8 mouse cellular contexts compared by ENCODE assay signal in genomic region chrX:169036403-169037296, GRCm38 (mm10).
A peak's percentile ranks its signal among the peaks of the same experiment; 100 is the strongest.
DNase-seq lines count a peak whose midpoint lies in the region; ATAC-seq and TF ChIP-seq lines count a peak whose summit lies in the region.

No protein-coding gene starts in this region.

- TF ChIP-seq CTCF in midbrain, postnatal 0 days (IDR thresholded peaks at IDR 0.05): peak; percentile 51

- H3K9ac ChIP-seq in heart, embryonic 12.5 days: peak overlapping the region; percentile 70
- peak overlapping the region; percentile 47 for H3K9ac ChIP-seq in kidney, embryonic 16.5 days (replicated peaks; ENCODE audit: low read length)
- no peak overlapping the region for H3K9ac ChIP-seq in midbrain, postnatal 0 days (replicated peaks; ENCODE audit: low read length, poor library complexity, severe bottlenecking)

- no peaks in the 10 kb centered on the region for H3K36me3 ChIP-seq in erythroblast, embryonic 14.5 days (ENCODE audit: control insufficient read depth)
- H3K36me3 ChIP-seq in heart, embryonic 12.5 days: no peaks in the 10 kb centered on the region
- no peaks in the 10 kb centered on the region for H3K36me3 ChIP-seq in kidney, embryonic 16.5 days (ENCODE audit: insufficient read depth, low read length)
- H3K36me3 ChIP-seq in midbrain, postnatal 0 days (ENCODE audit: insufficient read depth, low read length): no peaks in the 10 kb centered on the region

- ATAC-seq in heart, embryonic 12.5 days (ENCODE audit: insufficient number of reproducible peaks, low FRiP score): peak; percentile 92
- peak; percentile 98 for ATAC-seq in kidney, embryonic 16.5 days (ENCODE audit: low FRiP score, low TSS enrichment)
- peak; percentile 85 for ATAC-seq in midbrain, postnatal 0 days (ENCODE audit: low FRiP score)

- peak overlapping the region; percentile 62 for H3K4me3 ChIP-seq in brown adipose tissue, adult 24 weeks (ENCODE audit: insufficient read depth, low read depth, low read length)
- peak overlapping the region; percentile 69 for H3K4me3 ChIP-seq in erythroblast, embryonic 14.5 days (replicated peaks)
- H3K4me3 ChIP-seq in heart, embryonic 12.5 days: peak overlapping the region; percentile 52
- H3K4me3 ChIP-seq in kidney, embryonic 16.5 days (ENCODE audit: low read length): peak overlapping the region; percentile 49
- peak overlapping the region; percentile 37 for H3K4me3 ChIP-seq in midbrain, postnatal 0 days (ENCODE audit: low read depth, low read length)

- peak; percentile 91 for DNase-seq in 416B (ENCODE audit: low read depth)
- peak; percentile 82 for DNase-seq in liver
- peak; percentile 41 for DNase-seq in midbrain, postnatal 0 days (ENCODE audit: low spot score)
- DNase-seq in spleen, postnatal 10 days (ENCODE audit: low spot score in 2 of 2): peak; percentile 56 to 70

- 11% methylated on average over 32 of the region's 32 CpGs for WGBS in heart, embryonic 12.5 days
- 20% methylated on average over 32 of the region's 32 CpGs for WGBS in kidney, embryonic 16.5 days
- WGBS in midbrain, postnatal 0 days: 21% methylated on average over 28 of the region's 32 CpGs

- H3K27ac ChIP-seq in brown adipose tissue, adult 24 weeks (replicated peaks; ENCODE audit: low read depth, low read length): peak overlapping the region; percentile 45
- no peak overlapping the region for H3K27ac ChIP-seq in heart, embryonic 12.5 days (ENCODE audit: poor library complexity, severe bottlenecking)
- no peak overlapping the region for H3K27ac ChIP-seq in kidney, embryonic 16.5 days (ENCODE audit: low read length)
- H3K27ac ChIP-seq in midbrain, postnatal 0 days (ENCODE audit: low read depth, low read length): no peak overlapping the region

- H3K9me3 ChIP-seq in erythroblast, embryonic 14.5 days (ENCODE audit: control insufficient read depth, low read length): no peaks in the 10 kb centered on the region
- no peaks in the 10 kb centered on the region for H3K9me3 ChIP-seq in heart, embryonic 12.5 days (replicated peaks)
- no peaks in the 10 kb centered on the region for H3K9me3 ChIP-seq in kidney, embryonic 16.5 days (ENCODE audit: low read length)
- H3K9me3 ChIP-seq in midbrain, postnatal 0 days (ENCODE audit: low read length): no peaks in the 10 kb centered on the region

- H3K4me1 ChIP-seq in brown adipose tissue, adult 24 weeks (ENCODE audit: control insufficient read depth, insufficient read depth, insufficient read length, low read length): no peaks in the 10 kb centered on the region
- peaks cover 16% of the 10 kb centered on the region for H3K4me1 ChIP-seq in erythroblast, embryonic 14.5 days (ENCODE audit: control insufficient read depth)
- no peaks in the 10 kb centered on the region for H3K4me1 ChIP-seq in heart, embryonic 12.5 days (replicated peaks)
- no peaks in the 10 kb centered on the region for H3K4me1 ChIP-seq in kidney, embryonic 16.5 days (ENCODE audit: insufficient read depth, low read length)
- H3K4me1 ChIP-seq in midbrain, postnatal 0 days (ENCODE audit: insufficient read depth, low read length): no peaks in the 10 kb centered on the region

- peak overlapping the region; percentile 76 for H3K4me2 ChIP-seq in heart, embryonic 12.5 days
- peak overlapping the region; percentile 62 for H3K4me2 ChIP-seq in kidney, embryonic 16.5 days (replicated peaks; ENCODE audit: low read depth, low read length)
- H3K4me2 ChIP-seq in midbrain, postnatal 0 days (ENCODE audit: low read depth, low read length, poor library complexity, severe bottlenecking): peak overlapping the region; percentile 58

- peaks cover 3% of the 10 kb centered on the region; the same call in 1 of the 2 replicates for H3K27me3 ChIP-seq in erythroblast, embryonic 14.5 days (ENCODE audit: control insufficient read depth)
- H3K27me3 ChIP-seq in heart, embryonic 12.5 days (replicated peaks): no peaks in the 10 kb centered on the region
- H3K27me3 ChIP-seq in kidney, embryonic 16.5 days (ENCODE audit: insufficient read depth, low read length): peaks cover 19% of the 10 kb centered on the region; the same call in 1 of the 2 replicates
- H3K27me3 ChIP-seq in midbrain, postnatal 0 days (ENCODE audit: insufficient read depth, low read length): peaks cover 11% of the 10 kb centered on the region

Comparison
In these comparisons a context has a peak if more than half of its experiments do, and no peak if none do; other contexts are left out.
1. DNase-seq: peak in every context shown above with its lines; median percentile 91 in 416B; 82 in liver; 63 in spleen, postnatal 10 days; 41 in midbrain, postnatal 0 days.